Mouse (Mus musculus): ENCODE data around the gene Eppin. TPM values are rescaled to one million over a fixed set of nuclear protein-coding genes. Genes with fewer than 3 reads are reported as not detected.
"Not testable (repeated sequence)": the region's sequence is repeated elsewhere in the genome, so short reads cannot be mapped to it uniquely, and the experiment has no call there.

Eppin gene
- total RNA-seq, 2 experiments from 2014 or later = not detected

GRCm38 (mm10) chr2:164592014-164592413, 1.4 kb downstream of the Eppin start:
- H3K27ac ChIP-seq = no peak overlapping the region
- H3K4me3 ChIP-seq = no peak overlapping the region
- no peak for DNase-seq
- intact Hi-C loops (cut with DNase I) = loop anchor here (5.0 kb wide), 1 partner anchor 135 kb away; no protein-coding TSS in a partner anchor
- TF ChIP-seq CTCF (IDR thresholded peaks at IDR 0.05) = peak; percentile 60

GRCm38 (mm10) chr2:164585025-164585725, 8.2 kb downstream of the Eppin start, which contains the start of gene Wfdc6a:
TSS of gene Wfdc6a (minus strand) at chr2:164585447.
- intact Hi-C loops (cut with DNase I); H3K27ac ChIP-seq; H3K4me3 ChIP-seq: not testable (repeated sequence)
- DNase-seq = peak; percentile 46

GRCm38 (mm10) chr2:164573359-164573758, 20.0 kb downstream of the Eppin start, which contains the start of gene Spint3:
TSS of gene Spint3 (minus strand) at chr2:164573459.
- H3K4me3 ChIP-seq; DNase-seq; intact Hi-C loops (cut with DNase I); H3K27ac ChIP-seq: not testable (repeated sequence)

- H3K4me3 ChIP-seq = no peak overlapping the region
- H3K27ac ChIP-seq = no peak overlapping the region
- intact Hi-C loops (cut with DNase I) = no loop called here
- no peak for DNase-seq
- TF ChIP-seq CTCF (IDR thresholded peaks at IDR 0.05) = no peak
Measured at GRCm38 (mm10) chr2:164567460-164567859, 25.9 kb downstream of the Eppin start.

- TF ChIP-seq CTCF (IDR thresholded peaks at IDR 0.05) = peak; percentile 12; the same call in 1 of the 2 replicates
- no peak for DNase-seq
- intact Hi-C loops (cut with DNase I) = no loop called here
Measured at GRCm38 (mm10) chr2:164566997-164567396, 26.4 kb downstream of the Eppin start.

GRCm38 (mm10) chr2:164564346-164564745, 29.0 kb downstream of the Eppin start:
- TF ChIP-seq CTCF (IDR thresholded peaks at IDR 0.05) = no peak
- DNase-seq = no peak
- intact Hi-C loops (cut with DNase I) = no loop called here
- no peak overlapping the region for H3K4me3 ChIP-seq
- H3K27ac ChIP-seq = no peak overlapping the region

More at GRCm38 (mm10) chr2:164566997-164567396, 26.4 kb downstream of the Eppin start:
- no peak overlapping the region for H3K27ac ChIP-seq
- no peak overlapping the region for H3K4me3 ChIP-seq

GRCm38 (mm10) chr2:164563339-164564038, 29.9 kb downstream of the Eppin start:
- intact Hi-C loops (cut with DNase I) = no loop called here
- H3K4me3 ChIP-seq = peak overlapping the region; percentile 66
- TF ChIP-seq CTCF (IDR thresholded peaks at IDR 0.05) = peak; percentile 52
- no peak overlapping the region; the same call in 1 of the 2 replicates for H3K27ac ChIP-seq
- peak; percentile 29 for DNase-seq

- H3K4me3 ChIP-seq = peak within 1 kb of the TSS; percentile 66
- DNase-seq = peak; percentile 66
- no peak within 1 kb of the TSS for H3K27ac ChIP-seq
- intact Hi-C loops (cut with DNase I) = no loop called here
- TF ChIP-seq CTCF (IDR thresholded peaks at IDR 0.05) = no peak
Measured at GRCm38 (mm10) chr2:164562391-164563188, 30.8 kb downstream of the Eppin start, which contains the start of gene Wfdc2. TSS of gene Wfdc2 (plus strand) at chr2:164562413.

GRCm38 (mm10) chr2:164560106-164560505, 33.3 kb downstream of the Eppin start:
- Histone ChIP-seq H3K27ac (no peak overlapping the region), H3K4me3 (no peak overlapping the region)
- intact Hi-C loops (cut with DNase I) = no loop called here
- no peak for TF ChIP-seq CTCF (IDR thresholded peaks at IDR 0.05)
- no peak for DNase-seq

GRCm38 (mm10) chr2:164558991-164559645, 34.3 kb downstream of the Eppin start:
- H3K27ac ChIP-seq = no peak overlapping the region
- intact Hi-C loops (cut with DNase I) = no loop called here
- DNase-seq = no peak
- no peak for TF ChIP-seq CTCF (IDR thresholded peaks at IDR 0.05)
- no peak overlapping the region for H3K4me3 ChIP-seq

- intact Hi-C loops (cut with DNase I) = no loop called here
- H3K27ac ChIP-seq = no peak overlapping the region
- H3K4me3 ChIP-seq = no peak overlapping the region
- no peak for TF ChIP-seq CTCF (IDR thresholded peaks at IDR 0.05)
- DNase-seq = no peak
Measured at GRCm38 (mm10) chr2:164558426-164558825, 35.0 kb downstream of the Eppin start.

GRCm38 (mm10) chr2:164551502-164551901, 41.9 kb downstream of the Eppin start:
- intact Hi-C loops (cut with DNase I) = no loop called here
- TF ChIP-seq CTCF (IDR thresholded peaks at IDR 0.05) = no peak
- H3K27ac ChIP-seq = no peak overlapping the region
- no peak for DNase-seq
- H3K4me3 ChIP-seq = no peak overlapping the region

All from gastrocnemius, adult 2 months (tissue).